Mouse (Mus musculus) embryonic facial prominence, embryonic 14.5 days (tissue): ENCODE results near the gene Prkd2. TPM values are rescaled to one million over a fixed set of nuclear protein-coding genes. Genes with fewer than 3 reads are reported as not detected.

ENCODE experiments used
- ATAC-seq: fragments of 200-750 bp; cut with Nextera tagmentation; 2 replicates; pipeline ENCODE4 v1.8.0; 2017; ENCODE audit warnings: low read depth, moderate number of reproducible peaks, moderate TSS enrichment
- DNase-seq: peaks from one replicate; pipeline ENCODE4 v3.0.0-alpha.2; 2015; ENCODE audit warnings: low spot score
- H3K27ac ChIP-seq: fragments of 300-500 bp; sonication (generic); replicated peaks from 2 replicates; pipeline ENCODE4 v1.5.1; 2014; ENCODE audit warnings: low read depth, mild to moderate bottlenecking, low read length, moderate library complexity
- H3K27me3 ChIP-seq: fragments of 300-500 bp; sonication (generic); replicated peaks from 2 replicates; pipeline ENCODE4 v1.6.1; 2014; ENCODE audit warnings: low read length; ENCODE audit not compliant: control insufficient read depth, insufficient read depth
- H3K36me3 ChIP-seq: fragments of 300-500 bp; sonication (generic); 2 replicates; pipeline ENCODE4 v1.6.1; 2014; ENCODE audit warnings: low read length, mixed read lengths; ENCODE audit not compliant: control insufficient read depth, insufficient read depth
- H3K4me1 ChIP-seq: fragments of 300-500 bp; sonication (generic); 2 replicates; pipeline ENCODE4 v1.6.1; 2014; ENCODE audit warnings: antibody characterized with exemption, low read length; ENCODE audit not compliant: control insufficient read depth, insufficient read depth
- H3K4me2 ChIP-seq: fragments of 300-500 bp; sonication (generic); 2 replicates; pipeline ENCODE4 v1.6.1; 2014; ENCODE audit warnings: low read depth, mild to moderate bottlenecking, low read length, moderate library complexity, mixed read lengths
- H3K4me3 ChIP-seq: fragments of 300-500 bp; sonication (generic); 2 replicates; pipeline ENCODE4 v1.5.1; 2014; ENCODE audit warnings: low read depth, mild to moderate bottlenecking, low read length
- H3K9ac ChIP-seq: fragments of 300-500 bp; sonication (generic); 2 replicates; pipeline ENCODE4 v1.6.1; 2014; ENCODE audit warnings: low read depth, mild to moderate bottlenecking, low read length, moderate library complexity, mixed read lengths
- H3K9me3 ChIP-seq: fragments of 300-500 bp; sonication (generic); 2 replicates; pipeline ENCODE4 v1.6.1; 2016; ENCODE audit warnings: low read length; ENCODE audit not compliant: control insufficient read depth
- WGBS: fragments of 180-500 bp; shearing (Covaris S2); extraction: QIAGEN DNeasy Blood & Tissue Kit; methylation state at CpG from one replicate; pipeline ENCODE4 v1.1.7; 2014; 5-methylcytosine and 5-hydroxymethylcytosine counted together
- polyA plus RNA-seq: library from polyadenylated mRNA; unstranded; fragments of >200 nt; fragmentation: Nextera tagmentation; extraction: Ambion mirVana; gene quantifications from 2 replicates; pipeline ENCODE4 v1.2.1, GENCODE M21; 2014

Prkd2 gene
- polyA plus RNA-seq, 1 experiment from 2014 or later = 16.5 TPM

DNA sequence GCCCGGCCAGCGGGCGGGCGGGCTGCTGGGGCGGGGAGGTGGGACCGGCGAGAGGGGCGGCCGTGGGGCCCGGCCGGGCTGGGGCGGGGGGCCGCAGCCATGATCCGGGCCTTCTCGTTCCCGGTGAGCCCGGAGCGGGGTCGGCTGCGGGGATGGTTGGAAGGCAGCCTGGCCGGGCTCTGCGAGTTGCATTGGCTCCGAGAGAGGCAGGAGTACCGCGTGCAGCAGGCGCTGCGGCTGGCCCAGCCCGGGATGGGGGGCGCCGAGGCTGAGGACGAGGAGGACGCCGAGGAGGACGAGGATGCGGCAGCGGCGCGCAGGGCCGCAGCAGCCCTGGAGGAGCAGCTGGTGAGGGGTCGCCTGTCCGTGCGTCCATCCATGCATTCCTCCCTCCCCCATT is 32.6 kb downstream of the Prkd2 start:
- 0% methylated on average over 3 of the region's 42 CpGs for WGBS
- DNase-seq (no peak), ATAC-seq (peak; percentile 19)
- peak overlapping the region; percentile 87 for H3K4me2 ChIP-seq
- H3K36me3 ChIP-seq = peaks cover 27% of the 10 kb centered on the region
- peak overlapping the region; percentile 85 for H3K9ac ChIP-seq
- H3K4me3 ChIP-seq = peak overlapping the region; percentile 82
- H3K4me1 ChIP-seq = peaks cover 8% of the 10 kb centered on the region; the same call in 1 of the 2 replicates
- no peaks in the 10 kb centered on the region for H3K27me3 ChIP-seq
- no peaks in the 10 kb centered on the region for H3K9me3 ChIP-seq
- peak overlapping the region; percentile 85 for H3K27ac ChIP-seq

DNA sequence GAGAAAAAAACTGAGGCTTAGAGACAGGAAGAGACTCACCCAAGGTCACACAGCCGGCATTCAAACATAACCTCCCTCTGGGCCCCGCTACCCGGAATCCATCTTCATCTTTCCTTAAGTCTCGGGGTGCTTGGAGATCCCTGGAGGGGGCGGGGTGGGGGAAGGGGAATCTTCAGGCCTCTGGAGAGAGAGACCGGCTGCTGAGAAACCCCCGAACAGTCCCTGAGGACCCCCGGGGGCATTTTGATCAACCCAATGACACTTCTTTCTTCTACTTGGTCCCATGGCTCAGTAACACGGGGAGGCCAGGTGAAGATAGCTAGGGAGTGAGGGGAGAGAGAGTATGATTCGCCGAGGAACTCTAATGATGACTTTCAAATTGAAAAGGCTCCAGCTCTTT is 33.3 kb downstream of the Prkd2 start:
- H3K4me1 ChIP-seq = peaks cover 11% of the 10 kb centered on the region; the same call in 1 of the 2 replicates
- H3K9ac ChIP-seq = peak overlapping the region; percentile 85
- peak overlapping the region; percentile 82 for H3K4me3 ChIP-seq
- H3K27me3 ChIP-seq = no peaks in the 10 kb centered on the region
- DNase-seq (no peak), ATAC-seq (no peak)
- peaks cover 27% of the 10 kb centered on the region for H3K36me3 ChIP-seq
- H3K4me2 ChIP-seq = peak overlapping the region; percentile 87
- H3K27ac ChIP-seq = peak overlapping the region; percentile 85
- H3K9me3 ChIP-seq = no peaks in the 10 kb centered on the region
- WGBS = 7% methylated on average over 11 of the region's 11 CpGs

DNA sequence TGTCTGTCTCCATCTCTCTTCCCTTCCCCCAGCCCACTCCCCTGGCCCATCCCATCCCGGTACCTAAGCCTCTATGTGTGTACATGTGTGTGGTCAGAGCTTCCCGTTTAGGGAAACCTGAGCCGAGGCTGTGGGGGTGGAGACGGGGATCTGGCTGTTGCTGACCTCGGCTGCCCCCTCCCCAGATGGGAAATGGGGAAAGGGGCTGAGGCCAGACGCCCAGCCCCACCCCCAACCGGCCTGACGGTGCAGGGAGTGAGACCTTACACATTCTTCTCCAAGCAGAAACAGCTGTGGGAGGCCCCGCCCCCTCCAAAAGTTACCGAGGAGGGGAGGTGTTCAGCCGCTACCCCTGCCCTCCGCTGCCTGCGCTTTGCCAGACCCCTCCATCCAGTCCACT is 33.9 kb downstream of the Prkd2 start:
- ATAC-seq (no peak), DNase-seq (peak; percentile 84)
- Histone ChIP-seq H3K9me3 (no peaks in the 10 kb centered on the region), H3K36me3 (peaks cover 26% of the 10 kb centered on the region), H3K9ac (peak overlapping the region; percentile 85), H3K27me3 (no peaks in the 10 kb centered on the region), H3K4me3 (peak overlapping the region; percentile 82), H3K4me2 (peak overlapping the region; percentile 87), H3K4me1 (peaks cover 11% of the 10 kb centered on the region; the same call in 1 of the 2 replicates), H3K27ac (peak overlapping the region; percentile 85)
- WGBS = 4% methylated on average over 9 of the region's 13 CpGs

DNA sequence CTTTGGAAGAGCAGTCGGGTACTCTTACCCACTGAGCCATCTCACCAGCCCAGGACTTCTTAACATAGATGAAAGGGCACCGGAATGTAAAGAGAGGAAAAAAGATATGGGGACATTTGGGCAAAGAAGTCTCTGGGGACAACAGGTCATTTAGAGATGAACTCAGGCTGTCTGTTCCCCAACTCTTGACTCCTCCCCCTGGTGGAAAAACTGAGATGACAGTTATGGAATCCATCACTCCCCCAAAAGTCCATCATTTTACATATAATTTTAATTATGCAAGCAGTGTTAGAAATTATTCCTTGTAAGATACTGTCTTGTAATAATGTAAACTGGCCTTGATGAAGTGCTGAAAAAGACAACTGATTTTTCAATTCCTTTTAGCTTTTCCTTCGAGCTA is 35.0 kb downstream of the Prkd2 start:
- peaks cover 31% of the 10 kb centered on the region for H3K36me3 ChIP-seq
- ATAC-seq = no peak

DNA sequence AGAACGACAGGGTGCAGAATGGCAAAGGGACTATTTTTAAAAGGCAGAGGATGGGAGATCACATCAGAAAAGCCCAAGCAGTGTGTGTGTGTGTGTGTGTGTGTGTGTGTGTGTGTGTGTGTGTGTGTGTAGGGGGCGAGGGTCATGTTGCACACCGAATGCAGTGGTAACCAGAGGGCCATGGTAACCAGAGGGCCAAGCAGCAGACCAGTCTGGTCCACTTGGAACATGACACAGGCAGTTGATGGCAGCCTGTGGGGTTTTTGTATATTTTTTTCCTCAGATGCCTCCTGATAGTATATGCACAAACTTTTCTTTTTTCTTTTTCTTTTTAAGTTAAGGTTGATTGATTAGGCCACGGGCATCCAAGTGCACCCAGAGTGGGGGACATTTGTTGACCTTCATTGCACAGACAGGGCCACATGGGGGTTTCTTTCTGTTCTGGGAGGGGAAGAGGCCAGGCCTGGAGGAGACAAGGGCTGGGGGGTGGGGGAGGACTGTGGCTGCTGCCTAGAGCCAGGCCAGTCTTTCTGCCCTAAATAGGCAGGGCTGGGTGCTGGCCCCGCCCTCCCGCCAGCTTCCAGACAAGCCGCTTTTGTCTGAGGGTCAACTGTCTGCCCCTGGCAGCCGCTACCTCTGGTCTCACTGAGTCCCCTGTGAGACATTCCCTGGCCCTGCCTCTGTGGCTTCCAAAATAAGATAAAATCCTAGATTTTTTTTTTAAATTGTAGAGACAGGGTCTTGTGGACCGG is 37.3 kb downstream of the Prkd2 start:
- whole genome bisulfite sequencing = 24% methylated on average over 8 of the region's 9 CpGs
- Histone ChIP-seq H3K4me3 (no peak overlapping the region), H3K9me3 (no peaks in the 10 kb centered on the region), H3K4me1 (peaks cover 11% of the 10 kb centered on the region; the same call in 1 of the 2 replicates), H3K27me3 (no peaks in the 10 kb centered on the region), H3K27ac (peak overlapping the region; percentile 59), H3K4me2 (0 out of 2 replicates have a peak overlapping the region, but pooled peaks have one; percentile 4), H3K9ac (no peak overlapping the region), H3K36me3 (peaks cover 50% of the 10 kb centered on the region)
- DNase-seq (peak; percentile 87), ATAC-seq (peak; percentile 28; the same call in 1 of the 2 replicates)

More for the DNA sequence above, 35.0 kb downstream of the Prkd2 start:
- Histone ChIP-seq H3K9me3 (no peaks in the 10 kb centered on the region), H3K27me3 (no peaks in the 10 kb centered on the region), H3K9ac (no peak overlapping the region), H3K27ac (no peak overlapping the region), H3K4me2 (0 out of 2 replicates have a peak overlapping the region, but pooled peaks have one; percentile 87), H3K4me1 (peaks cover 11% of the 10 kb centered on the region; the same call in 1 of the 2 replicates), H3K4me3 (no peak overlapping the region)
- DNase-seq = no peak
- WGBS = 84% methylated on average over 3 of the region's 3 CpGs

DNA sequence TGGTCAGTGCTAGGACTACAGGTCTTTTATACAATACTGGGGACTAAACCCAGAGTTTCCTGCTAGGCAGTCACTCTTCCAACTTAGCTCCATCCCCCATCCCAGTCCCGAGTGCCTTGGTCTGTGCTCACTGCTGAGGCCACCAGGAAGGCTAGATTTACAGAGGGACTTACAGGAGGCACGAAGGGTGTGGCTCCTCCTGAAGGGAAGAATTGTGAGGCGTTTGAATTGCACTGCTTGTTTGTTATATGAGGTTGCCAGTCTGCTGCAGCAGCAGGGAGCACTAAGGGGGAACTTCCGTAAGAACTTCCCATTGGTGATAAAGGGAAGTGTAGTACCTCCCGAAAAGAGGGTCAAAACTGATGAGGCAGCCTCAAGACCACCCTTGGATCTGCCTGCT is 37.9 kb downstream of the Prkd2 start:
- peaks cover 56% of the 10 kb centered on the region for H3K36me3 ChIP-seq
- no peak overlapping the region for H3K4me2 ChIP-seq
- peaks cover 11% of the 10 kb centered on the region; the same call in 1 of the 2 replicates for H3K4me1 ChIP-seq
- 18% methylated on average over 5 of the region's 5 CpGs for WGBS
- H3K4me3 ChIP-seq = no peak overlapping the region
- no peaks in the 10 kb centered on the region for H3K27me3 ChIP-seq
- H3K9ac ChIP-seq = no peak overlapping the region
- ATAC-seq = no peak
- H3K9me3 ChIP-seq = peaks cover 4% of the 10 kb centered on the region; the same call in 1 of the 2 replicates
- H3K27ac ChIP-seq = peak overlapping the region; percentile 59
- DNase-seq = no peak

DNA sequence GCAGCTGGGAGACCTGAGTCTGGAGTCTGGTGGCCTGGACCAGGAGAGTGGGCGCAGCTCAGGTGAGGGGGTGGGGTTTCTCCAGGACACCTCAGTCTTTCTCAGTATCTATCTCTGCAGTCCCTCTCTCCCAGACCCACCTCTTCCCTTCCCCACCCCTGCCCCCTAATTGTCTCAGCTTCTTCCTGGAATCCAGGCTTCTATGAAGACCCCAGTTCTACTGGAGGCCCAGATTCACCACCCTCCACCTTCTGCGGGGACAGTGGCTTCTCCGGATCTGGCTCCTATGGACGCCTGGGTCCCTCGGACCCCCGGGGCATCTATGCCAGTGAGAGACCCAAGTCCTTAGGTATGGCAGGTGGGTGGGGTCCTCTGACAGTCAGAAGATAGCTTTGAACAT is 40.5 kb downstream of the Prkd2 start:
- 91% methylated on average over 6 of the region's 6 CpGs for WGBS
- ATAC-seq = no peak
- peaks cover 79% of the 10 kb centered on the region for H3K36me3 ChIP-seq

DNA sequence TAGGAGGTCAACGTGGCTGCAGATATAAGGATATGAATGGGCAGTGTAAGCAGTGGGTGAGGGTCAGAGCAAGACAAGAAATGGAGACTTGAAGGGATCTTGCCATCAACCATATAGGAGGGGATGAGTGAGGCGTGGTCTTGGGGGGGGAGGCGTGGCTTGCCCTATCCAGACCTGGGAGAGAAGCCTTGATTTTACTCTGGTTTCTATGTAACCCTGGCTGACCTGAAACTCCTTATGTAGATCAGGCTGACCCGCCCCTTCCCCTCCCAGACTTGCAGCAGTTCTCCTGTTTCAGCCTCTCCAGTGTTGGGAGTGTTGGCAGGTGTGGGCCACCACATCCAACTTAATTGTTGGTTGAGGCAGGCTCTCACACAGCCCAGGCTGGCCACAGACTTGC is 41.6 kb downstream of the Prkd2 start:
- ATAC-seq (no peak), DNase-seq (no peak)
- H3K9ac ChIP-seq = no peak overlapping the region
- WGBS = 60% methylated on average over 4 of the region's 4 CpGs
- no peaks in the 10 kb centered on the region for H3K27me3 ChIP-seq
- H3K27ac ChIP-seq = no peak overlapping the region
- H3K4me1 ChIP-seq = peaks cover 6% of the 10 kb centered on the region
- no peak overlapping the region for H3K4me2 ChIP-seq
- no peak overlapping the region for H3K4me3 ChIP-seq
- H3K9me3 ChIP-seq = peaks cover 12% of the 10 kb centered on the region; the same call in 1 of the 2 replicates
- H3K36me3 ChIP-seq = peaks cover 72% of the 10 kb centered on the region

More for the DNA sequence above, 40.5 kb downstream of the Prkd2 start:
- H3K27ac ChIP-seq = no peak overlapping the region
- no peak for DNase-seq
- H3K9ac ChIP-seq = no peak overlapping the region
- H3K9me3 ChIP-seq = peaks cover 12% of the 10 kb centered on the region; the same call in 1 of the 2 replicates
- H3K4me2 ChIP-seq = no peak overlapping the region
- no peak overlapping the region for H3K4me3 ChIP-seq
- H3K4me1 ChIP-seq = peaks cover 6% of the 10 kb centered on the region; the same call in 1 of the 2 replicates
- H3K27me3 ChIP-seq = no peaks in the 10 kb centered on the region
